19 mouse cellular contexts compared by ENCODE assay signal in the genomic region with DNA sequence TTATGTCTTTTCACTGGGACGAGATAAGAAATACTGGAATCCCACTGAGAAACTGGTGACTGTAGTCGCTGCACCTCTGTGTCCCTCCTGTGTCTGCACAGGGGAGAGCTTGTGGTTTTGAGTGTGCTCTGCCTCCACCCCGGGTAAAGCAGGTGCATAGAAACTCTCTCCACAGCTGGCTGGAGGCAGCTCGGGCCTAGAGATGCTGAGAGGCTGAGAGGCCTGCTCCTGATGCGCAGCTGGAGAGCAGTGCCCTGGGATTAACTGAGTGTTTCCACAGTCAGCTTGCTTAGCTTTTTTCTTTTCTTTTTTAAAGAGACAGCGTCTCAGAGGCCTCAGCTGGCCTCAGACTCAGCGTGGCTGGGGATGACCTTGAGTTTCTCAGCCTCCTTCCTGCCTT. TPM values are rescaled to one million over a fixed set of nuclear protein-coding genes. Genes with fewer than 3 reads are reported as not detected.
A peak's percentile ranks its signal among the peaks of the same experiment; 100 is the strongest.
DNase-seq lines count a peak whose midpoint lies in the region; ATAC-seq lines count a peak whose summit lies in the region.
"Had no signal": no experiment of that assay in that cellular context is flagged by ENCODE, and none has a peak within 500 bp of the region (broad histone marks: within the 10 kb centered on the region; RNA-seq: fewer than 3 reads in every experiment).

No protein-coding gene starts in this region.

- peak; percentile 28 for DNase-seq in forebrain, embryonic 11.5 days (ENCODE audit: low spot score)
- DNase-seq in forebrain, embryonic 10.5 days (ENCODE audit: extremely low spot score, low spot score) = no peak
- no peak for DNase-seq in limb, embryonic 10.5 days (ENCODE audit: low spot score)
- DNase-seq in CD4-positive helper T cell, adult 2 months (ENCODE audit: low read depth, low spot score) = peak; percentile 24
- DNase-seq in thymus, postnatal 14 days = peak; percentile 84
- DNase-seq in urinary bladder, postnatal 4 days (ENCODE audit: low spot score in 2 of 2) = no peak
- no peak for DNase-seq in gastrocnemius, postnatal 10 days
- DNase-seq: adrenal gland, adult 8-10 months; B cell, adult 2 months; cerebellum, adult 9-10 months; embryo, embryonic 11 days; gastrocnemius, postnatal 36 days; kidney, postnatal 14 days; liver; lung, embryonic 14.5 days; right cerebral cortex, postnatal 4 days had no signal

- H3K4me1 ChIP-seq in forebrain, embryonic 11.5 days (replicated peaks; ENCODE audit: control insufficient read depth, insufficient read depth, low read length) = no peaks in the 10 kb centered on the region
- H3K4me1 ChIP-seq in forebrain, embryonic 10.5 days = peaks cover 4% of the 10 kb centered on the region; the same call in 1 of the 2 replicates
- peaks cover 9% of the 10 kb centered on the region for H3K4me1 ChIP-seq in limb, embryonic 13.5 days
- no peaks in the 10 kb centered on the region for H3K4me1 ChIP-seq in limb, embryonic 10.5 days

- no peak overlapping the region for H3K27ac ChIP-seq in forebrain, embryonic 11.5 days (ENCODE audit: low read depth, low read length)
- no peak overlapping the region for H3K27ac ChIP-seq in forebrain, embryonic 10.5 days
- no peak overlapping the region for H3K27ac ChIP-seq in limb, embryonic 13.5 days
- no peak overlapping the region for H3K27ac ChIP-seq in limb, embryonic 10.5 days

- H3K4me2 ChIP-seq in forebrain, embryonic 11.5 days (ENCODE audit: low read depth, low read length, severe bottlenecking) = no peak overlapping the region
- H3K4me2 ChIP-seq in limb, embryonic 13.5 days (replicated peaks) = no peak overlapping the region
- H3K4me2 ChIP-seq: hindbrain, embryonic 14.5 days; lung, embryonic 14.5 days had no signal

- no peak for ATAC-seq in forebrain, embryonic 11.5 days (replicated peaks; ENCODE audit: low FRiP score)
- no peak for ATAC-seq in limb, embryonic 13.5 days (ENCODE audit: low FRiP score, low read depth)
- ATAC-seq: intestine, embryonic 16.5 days had no signal

- H3K9ac ChIP-seq in forebrain, embryonic 11.5 days (ENCODE audit: low read length) = no peak overlapping the region
- H3K9ac ChIP-seq in limb, embryonic 13.5 days = 0 out of 2 replicates have a peak overlapping the region, but pooled peaks have one; percentile 25
- H3K9ac ChIP-seq: hindbrain, embryonic 14.5 days; lung, embryonic 14.5 days had no signal

- WGBS in forebrain, embryonic 11.5 days = 71% methylated on average over 7 of the region's 7 CpGs
- 69% methylated on average over 7 of the region's 7 CpGs for WGBS in forebrain, embryonic 10.5 days
- 69% methylated on average over 7 of the region's 7 CpGs for WGBS in limb, embryonic 13.5 days
- WGBS in limb, embryonic 10.5 days = 84% methylated on average over 7 of the region's 7 CpGs

- H3K4me3 ChIP-seq in forebrain, embryonic 11.5 days (ENCODE audit: low read depth, low read length) = no peak overlapping the region
- H3K4me3 ChIP-seq in forebrain, embryonic 10.5 days = no peak overlapping the region
- no peak overlapping the region for H3K4me3 ChIP-seq in limb, embryonic 13.5 days
- H3K4me3 ChIP-seq in limb, embryonic 10.5 days = no peak overlapping the region

- no peaks in the 10 kb centered on the region for H3K27me3 ChIP-seq in forebrain, embryonic 11.5 days (ENCODE audit: control insufficient read depth, insufficient read depth, low read length)
- no peaks in the 10 kb centered on the region for H3K27me3 ChIP-seq in forebrain, embryonic 10.5 days (ENCODE audit: poor library complexity, severe bottlenecking)
- no peaks in the 10 kb centered on the region for H3K27me3 ChIP-seq in limb, embryonic 13.5 days
- no peaks in the 10 kb centered on the region for H3K27me3 ChIP-seq in limb, embryonic 10.5 days (ENCODE audit: low read depth, poor library complexity, severe bottlenecking)

- H3K9me3 ChIP-seq in forebrain, embryonic 11.5 days (ENCODE audit: control insufficient read depth, low read length) = no peaks in the 10 kb centered on the region
- no peaks in the 10 kb centered on the region for H3K9me3 ChIP-seq in forebrain, embryonic 10.5 days
- no peaks in the 10 kb centered on the region for H3K9me3 ChIP-seq in limb, embryonic 13.5 days
- no peaks in the 10 kb centered on the region for H3K9me3 ChIP-seq in limb, embryonic 10.5 days (replicated peaks)

- peaks cover 2% of the 10 kb centered on the region; the same call in 1 of the 2 replicates for H3K36me3 ChIP-seq in forebrain, embryonic 11.5 days (ENCODE audit: control insufficient read depth, insufficient read depth, low read length)
- H3K36me3 ChIP-seq in forebrain, embryonic 10.5 days (replicated peaks) = peaks cover 82% of the 10 kb centered on the region
- H3K36me3 ChIP-seq in limb, embryonic 13.5 days = peaks cover 65% of the 10 kb centered on the region
- peaks cover 72% of the 10 kb centered on the region for H3K36me3 ChIP-seq in limb, embryonic 10.5 days

RNA-seq across cellular contexts. Expression of gene Pptc7, which starts 27.5 kb away (rescaled TPM):
- 9.1 and 9.8 TPM in 2 replicates for polyA plus RNA-seq in forebrain, embryonic 11.5 days (2014; fragmentation: Nextera tagmentation; extraction: Ambion mirVana)
- 8.3 and 9.0 TPM in 2 replicates for polyA plus RNA-seq in forebrain, embryonic 10.5 days (2016; fragmentation: Nextera tagmentation; extraction: Ambion mirVana)
- polyA plus RNA-seq in limb, embryonic 13.5 days (2015; fragmentation: Nextera tagmentation; extraction: Ambion mirVana) = 8.5 and 8.8 TPM in 2 replicates
- 8.2 and 9.7 TPM in 2 replicates for polyA plus RNA-seq in limb, embryonic 10.5 days (2016; fragmentation: Nextera tagmentation; extraction: Ambion mirVana)
- total RNA-seq in gastrocnemius, postnatal 10 days (2021) = 10 to 100 TPM; 30.0 to 36.1 TPM

RNA-seq across cellular contexts. Expression of gene Rad9b, which starts 42.3 kb away (rescaled TPM):
- polyA plus RNA-seq in forebrain, embryonic 11.5 days (2014; fragmentation: Nextera tagmentation; extraction: Ambion mirVana) = 9.8 and 12.6 TPM in 2 replicates
- 10.7 and 11.0 TPM in 2 replicates for polyA plus RNA-seq in forebrain, embryonic 10.5 days (2016; fragmentation: Nextera tagmentation; extraction: Ambion mirVana)
- 17.1 TPM in 2 replicates for polyA plus RNA-seq in limb, embryonic 13.5 days (2015; fragmentation: Nextera tagmentation; extraction: Ambion mirVana)
- 8.2 and 11.7 TPM in 2 replicates for polyA plus RNA-seq in limb, embryonic 10.5 days (2016; fragmentation: Nextera tagmentation; extraction: Ambion mirVana)
- total RNA-seq in gastrocnemius, postnatal 10 days (2021) = 1 to 10 TPM; 1.8 to 2.0 TPM

RNA-seq across cellular contexts. Expression of gene Vps29, which starts 42.5 kb away (rescaled TPM):
- polyA plus RNA-seq in forebrain, embryonic 11.5 days (2014; fragmentation: Nextera tagmentation; extraction: Ambion mirVana) = 174 and 181 TPM in 2 replicates
- polyA plus RNA-seq in forebrain, embryonic 10.5 days (2016; fragmentation: Nextera tagmentation; extraction: Ambion mirVana) = 187 and 195 TPM in 2 replicates
- polyA plus RNA-seq in limb, embryonic 13.5 days (2015; fragmentation: Nextera tagmentation; extraction: Ambion mirVana) = 185 and 193 TPM in 2 replicates
- polyA plus RNA-seq in limb, embryonic 10.5 days (2016; fragmentation: Nextera tagmentation; extraction: Ambion mirVana) = 191 and 204 TPM in 2 replicates
- 10 to 100 TPM; 60.3 to 72.5 TPM for total RNA-seq in gastrocnemius, postnatal 10 days (2021)

RNA-seq across cellular contexts. Expression of gene Tctn1, which starts 47.4 kb away (rescaled TPM):
- polyA plus RNA-seq in forebrain, embryonic 11.5 days (2014; fragmentation: Nextera tagmentation; extraction: Ambion mirVana) = 5.2 and 7.5 TPM in 2 replicates
- polyA plus RNA-seq in forebrain, embryonic 10.5 days (2016; fragmentation: Nextera tagmentation; extraction: Ambion mirVana) = 5.8 and 6.2 TPM in 2 replicates
- 5.7 and 5.8 TPM in 2 replicates for polyA plus RNA-seq in limb, embryonic 13.5 days (2015; fragmentation: Nextera tagmentation; extraction: Ambion mirVana)
- polyA plus RNA-seq in limb, embryonic 10.5 days (2016; fragmentation: Nextera tagmentation; extraction: Ambion mirVana) = 4.4 and 4.9 TPM in 2 replicates
- total RNA-seq in gastrocnemius, postnatal 10 days (2021) = 1 to 10 TPM; 2.8 to 6.3 TPM

RNA-seq across cellular contexts. Expression of gene Gpn3, which starts 60.0 kb away (rescaled TPM):
- 65.0 and 77.7 TPM in 2 replicates for polyA plus RNA-seq in forebrain, embryonic 11.5 days (2014; fragmentation: Nextera tagmentation; extraction: Ambion mirVana)
- polyA plus RNA-seq in forebrain, embryonic 10.5 days (2016; fragmentation: Nextera tagmentation; extraction: Ambion mirVana) = 84.6 and 92.9 TPM in 2 replicates
- 78.2 and 81.9 TPM in 2 replicates for polyA plus RNA-seq in limb, embryonic 13.5 days (2015; fragmentation: Nextera tagmentation; extraction: Ambion mirVana)
- 102 and 103 TPM in 2 replicates for polyA plus RNA-seq in limb, embryonic 10.5 days (2016; fragmentation: Nextera tagmentation; extraction: Ambion mirVana)
- total RNA-seq in gastrocnemius, postnatal 10 days (2021) = 10 to 100 TPM; 23.1 to 24.4 TPM

Comparison
In these comparisons a context has a peak if more than half of its experiments do, and no peak if none do; other contexts are left out.
1. DNase-seq: peak in forebrain, embryonic 11.5 days (single experiment), CD4-positive helper T cell, adult 2 months (single experiment) and thymus, postnatal 14 days (single experiment); none in forebrain, embryonic 10.5 days (single experiment), limb, embryonic 10.5 days (single experiment), urinary bladder, postnatal 4 days (0 of 2) and gastrocnemius, postnatal 10 days (single experiment).